In the genomic region with DNA sequence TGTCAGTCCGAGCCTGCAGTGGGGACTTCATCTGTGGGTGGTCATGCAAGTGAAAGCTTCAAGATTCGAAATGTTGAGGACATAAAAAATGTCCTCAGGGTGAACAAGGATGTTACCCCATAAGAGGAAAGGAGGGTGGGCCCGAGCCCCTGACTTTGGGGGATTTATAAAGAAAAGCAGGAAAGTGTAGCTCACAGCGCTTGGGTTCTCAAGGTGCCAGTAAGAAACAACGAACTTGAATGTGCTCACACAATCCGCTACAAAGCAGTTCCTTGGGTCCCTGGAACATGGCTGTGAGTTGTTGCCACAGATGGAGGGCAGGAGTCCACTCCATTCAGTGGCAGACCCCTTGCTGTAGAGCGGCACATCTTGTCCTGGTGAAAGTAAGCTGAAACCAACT, we compare ENCODE assay signal across 24 mouse cellular contexts.
"Had no signal": no experiment of that assay in that cellular context is flagged by ENCODE, and none has a peak within 500 bp of the region (broad histone marks: within the 10 kb centered on the region; RNA-seq: fewer than 3 reads in every experiment).

No protein-coding gene starts in this region.

- H3K9ac ChIP-seq: forebrain, postnatal 0 days; heart, embryonic 12.5 days; hindbrain, embryonic 13.5 days; hindbrain, embryonic 15.5 days; kidney, embryonic 15.5 days; limb, embryonic 12.5 days; liver, embryonic 13.5 days had no signal

- H3K4me2 ChIP-seq: heart, embryonic 12.5 days; hindbrain, embryonic 13.5 days; hindbrain, embryonic 15.5 days; kidney, embryonic 15.5 days; limb, embryonic 12.5 days; liver, embryonic 13.5 days had no signal

- H3K9me3 ChIP-seq: heart, embryonic 12.5 days; hindbrain, embryonic 13.5 days; hindbrain, embryonic 15.5 days; kidney, embryonic 15.5 days; limb, embryonic 10.5 days; limb, embryonic 12.5 days; liver, embryonic 13.5 days had no signal

- H3K27me3 ChIP-seq: heart, embryonic 12.5 days; hindbrain, embryonic 13.5 days; hindbrain, embryonic 15.5 days; kidney, embryonic 15.5 days; limb, embryonic 12.5 days; liver, embryonic 13.5 days had no signal

- DNase-seq: forebrain, postnatal 0 days; gastrocnemius, postnatal 10 days; gastrocnemius, postnatal 36 days; heart, adult 18-20 months; heart, postnatal 10 days; heart, postnatal 36 days; kidney, adult 11 months; kidney, adult 2 months; kidney, adult 9 months; kidney, postnatal 14 days; kidney, postnatal 36 days; layer of hippocampus, adult 9-11 months; layer of hippocampus, postnatal 36 days; liver; liver, embryonic 13.5 days had no signal

- H3K4me1 ChIP-seq: heart, embryonic 12.5 days; hindbrain, embryonic 15.5 days; kidney, embryonic 15.5 days; limb, embryonic 10.5 days; limb, embryonic 12.5 days; liver, embryonic 13.5 days had no signal

- ATAC-seq: forebrain, postnatal 0 days; hindbrain, postnatal 0 days; intestine, embryonic 16.5 days had no signal

- H3K4me3 ChIP-seq: heart, embryonic 12.5 days; hindbrain, embryonic 13.5 days; hindbrain, embryonic 15.5 days; kidney, embryonic 15.5 days; limb, embryonic 10.5 days; limb, embryonic 12.5 days; liver, embryonic 13.5 days had no signal

- H3K27ac ChIP-seq: hindbrain, embryonic 13.5 days; hindbrain, embryonic 15.5 days; hindbrain, postnatal 0 days; kidney, embryonic 15.5 days; kidney, postnatal 0 days; limb, embryonic 10.5 days; limb, embryonic 12.5 days; liver, embryonic 13.5 days had no signal

- H3K36me3 ChIP-seq: heart, embryonic 12.5 days; hindbrain, embryonic 13.5 days; hindbrain, embryonic 15.5 days; kidney, embryonic 15.5 days; limb, embryonic 10.5 days; limb, embryonic 12.5 days; liver, embryonic 13.5 days had no signal
